Mouse (Mus musculus) testis, adult 2 months (tissue): Measurements from ENCODE around the gene Atrnl1.

Experiments
- CTCF ChIP-seq: fragments of 200-500 bp; IDR thresholded peaks from 2 replicates; pipeline ENCODE4 v1.5.1; 2012; ENCODE audit warnings: low read depth, mild to moderate bottlenecking, inconsistent platforms, low read length, moderate library complexity; ENCODE audit not compliant: control insufficient read depth, insufficient read depth, insufficient replicate concordance
- POLR2A ChIP-seq: fragments of 200-500 bp; IDR thresholded peaks from 2 replicates; pipeline ENCODE4 v1.6.1; 2012; ENCODE audit warnings: low read depth, mild to moderate bottlenecking, inconsistent platforms, low read length, moderate library complexity; ENCODE audit not compliant: control insufficient read depth

DNA sequence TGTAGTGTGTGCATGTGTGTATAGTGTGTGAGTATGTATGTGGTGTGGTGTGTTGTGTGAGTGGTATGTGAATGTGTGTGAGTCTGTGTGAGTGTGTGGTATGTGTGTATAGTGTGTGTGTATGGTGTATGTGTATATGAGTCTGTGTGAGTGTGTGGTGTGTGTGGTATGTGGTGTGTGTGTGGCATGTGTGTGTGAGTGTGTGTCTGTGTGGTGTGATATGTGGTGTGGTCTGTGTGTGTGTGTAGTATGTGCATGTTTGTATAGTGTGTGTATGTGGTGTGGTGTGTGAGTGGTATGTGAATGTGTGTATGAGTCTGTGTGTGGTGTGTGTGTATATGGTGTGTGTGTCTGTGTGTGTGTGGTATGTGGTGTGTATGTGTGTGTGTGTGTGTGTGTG lies 37.4 kb upstream of the Atrnl1 start:
- no peak for TF ChIP-seq POLR2A
- no peak for TF ChIP-seq CTCF
